Comparison of ENCODE assay signal across 15 mouse cellular contexts in the genomic region with DNA sequence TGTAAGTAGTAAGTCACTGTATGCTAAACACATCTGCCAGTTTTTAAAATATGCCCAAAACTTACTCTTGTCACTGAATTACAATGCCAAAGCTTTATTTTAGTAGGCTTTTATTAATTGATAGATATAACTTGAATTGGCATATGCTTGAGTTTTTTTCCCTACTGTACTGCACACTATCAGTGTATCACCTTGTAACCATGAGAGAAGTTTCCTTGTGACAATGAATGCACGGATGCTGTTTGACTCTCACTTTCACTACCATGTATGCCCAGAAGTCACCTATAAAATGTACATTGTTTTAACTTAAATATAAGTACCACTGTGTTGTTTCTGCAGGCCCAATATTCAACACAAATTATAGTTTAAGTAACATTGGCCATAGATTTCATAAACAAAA.
"Had no signal": no experiment of that assay in that cellular context is flagged by ENCODE, and none has a peak within 500 bp of the region (broad histone marks: within the 10 kb centered on the region; RNA-seq: fewer than 3 reads in every experiment).

No protein-coding gene starts in this region.

- H3K4me1 ChIP-seq: neural tube, embryonic 13.5 days; neural tube, embryonic 15.5 days; stomach, embryonic 15.5 days had no signal

- DNase-seq: right cerebral cortex, adult 18-20 months; right cerebral cortex, postnatal 14 days; right cerebral cortex, postnatal 25 days; right cerebral cortex, postnatal 4 days; spleen, adult 18-20 months; thymus, adult 18-20 months; thymus, adult 2 months; thymus, postnatal 14 days; thymus, postnatal 25 days; thymus, postnatal 36 days; thymus, postnatal 4 days had no signal

- H3K4me3 ChIP-seq: neural tube, embryonic 13.5 days; neural tube, embryonic 15.5 days; stomach, embryonic 15.5 days had no signal

- H3K9ac ChIP-seq: neural tube, embryonic 13.5 days; neural tube, embryonic 15.5 days; stomach, embryonic 15.5 days had no signal

- H3K9me3 ChIP-seq: neural tube, embryonic 13.5 days; neural tube, embryonic 15.5 days; stomach, embryonic 15.5 days had no signal

- H3K36me3 ChIP-seq: neural tube, embryonic 13.5 days; neural tube, embryonic 15.5 days; stomach, embryonic 15.5 days had no signal

- H3K27me3 ChIP-seq: neural tube, embryonic 13.5 days; neural tube, embryonic 15.5 days; stomach, embryonic 15.5 days had no signal

- H3K27ac ChIP-seq: neural tube, embryonic 13.5 days; neural tube, embryonic 15.5 days; stomach, embryonic 15.5 days; stomach, postnatal 0 days had no signal

- H3K4me2 ChIP-seq: neural tube, embryonic 13.5 days; neural tube, embryonic 15.5 days; stomach, embryonic 15.5 days had no signal
